Mouse (Mus musculus) T-cell, adult 2 months (primary cell): Measurements from ENCODE around the gene Mastl.

Source experiments
- DNase-seq: peaks from one replicate; pipeline ENCODE4 v3.0.0; 2022; ENCODE audit warnings: low spot score

Gene Mastl

DNA sequence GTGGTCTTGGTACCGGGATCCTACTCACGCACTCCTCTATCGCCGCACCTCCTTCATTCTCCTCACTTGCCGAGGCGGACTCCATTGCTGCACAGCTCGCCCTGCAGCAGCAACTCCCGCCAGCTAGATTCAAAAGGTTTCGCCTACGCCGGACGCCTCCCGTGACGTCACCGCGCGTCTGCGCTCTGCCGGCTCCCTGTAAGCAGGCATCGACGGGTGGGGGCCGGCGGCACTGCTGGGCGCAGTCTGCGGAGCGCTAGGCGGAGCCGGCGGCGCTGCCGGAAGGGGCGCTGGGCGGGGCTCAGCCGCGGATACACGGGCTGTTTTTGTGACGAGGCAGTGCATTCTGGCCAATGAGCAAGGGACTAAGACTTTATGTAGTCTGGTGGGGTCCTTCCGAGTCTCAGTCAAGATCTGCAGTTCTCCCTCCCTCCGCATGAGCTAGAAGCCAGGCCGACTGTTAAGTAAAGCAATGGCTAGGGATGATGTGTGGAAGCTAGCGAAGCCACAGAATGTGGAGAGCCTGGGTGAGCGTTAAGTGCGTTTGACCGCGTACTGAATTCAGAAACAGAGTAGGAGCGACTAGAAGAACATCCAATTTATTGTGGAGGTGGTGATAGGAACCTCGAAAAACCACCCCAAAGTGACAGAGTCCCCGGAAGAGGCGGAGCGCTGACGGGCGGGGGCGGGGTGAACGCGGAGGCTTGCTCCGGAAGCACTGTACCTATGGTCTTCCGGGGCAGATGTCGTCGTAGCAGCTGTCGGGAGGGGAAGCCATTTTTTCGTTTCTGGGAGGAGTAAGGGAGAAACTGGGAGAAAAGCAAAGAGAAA is at the start of gene Mastl, which contains the start of gene Yme1l1:
Gene Mastl (minus strand): TSS at position 248 of the 831 bp plus-strand sequence.
Gene Yme1l1 (plus strand): TSS at position 593 of the 831 bp plus-strand sequence.
- DNase-seq = peak; percentile 100

- DNase-seq = no peak
Observed at GRCm38 (mm10) chr2:23202900-23203670, 47.3 kb upstream of the Mastl start.

GRCm38 (mm10) chr2:23201034-23201433 is 45.2 kb upstream of the Mastl start:
- DNase-seq = no peak

DNA sequence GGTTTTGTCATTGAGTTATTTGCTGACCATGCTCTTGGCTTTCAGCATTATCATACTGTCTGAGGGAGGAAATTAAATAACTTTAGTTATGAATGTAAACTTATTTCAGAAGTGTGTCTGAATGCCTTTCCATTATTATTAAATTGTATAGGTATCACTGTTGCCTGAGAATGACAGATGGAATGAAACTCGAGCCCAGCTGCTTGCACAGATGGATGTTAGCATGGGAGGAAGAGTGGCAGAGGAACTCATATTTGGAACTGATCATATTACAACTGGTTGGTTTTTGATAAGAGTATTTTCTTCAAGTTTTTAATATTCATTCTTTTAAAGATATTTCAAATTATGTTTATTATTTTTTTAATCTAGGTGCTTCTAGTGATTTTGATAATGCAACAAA is 38.5 kb upstream of the Mastl start:
- DNase-seq = no peak

GRCm38 (mm10) chr2:23172305-23172704 is 16.5 kb upstream of the Mastl start:
- no peak for DNase-seq

GRCm38 (mm10) chr2:23156608-23157081 is 821 bp upstream of the Mastl start:
- no peak for DNase-seq

GRCm38 (mm10) chr2:23155199-23155621 is 614 bp downstream of the Mastl start:
- DNase-seq = no peak

- DNase-seq = no peak
Observed at GRCm38 (mm10) chr2:23119573-23119972, 36.3 kb downstream of the Mastl start.

GRCm38 (mm10) chr2:23102266-23102665 is 53.6 kb downstream of the Mastl start:
- no peak for DNase-seq

- DNase-seq = no peak
Observed at GRCm38 (mm10) chr2:23097028-23097427, 58.8 kb downstream of the Mastl start.

DNA sequence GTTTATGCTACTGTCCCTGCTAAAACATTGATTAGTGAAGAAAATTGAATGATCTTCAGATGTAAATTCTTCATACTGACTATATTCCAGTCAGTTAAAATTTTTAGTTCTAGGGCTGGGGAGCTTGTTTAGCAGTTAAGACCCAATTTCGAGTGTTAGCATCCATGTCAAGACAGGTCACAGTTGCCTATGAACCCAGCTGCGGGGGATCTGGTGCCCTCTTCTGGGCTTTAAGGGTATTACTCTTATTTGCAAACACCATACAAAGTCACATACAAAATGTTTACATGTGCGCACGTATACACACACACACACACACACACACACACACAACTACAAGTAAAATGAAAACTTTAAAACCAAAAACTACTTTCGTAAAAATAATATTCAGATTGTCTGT is 63.6 kb downstream of the Mastl start:
- peak; percentile 59 for DNase-seq

GRCm38 (mm10) chr2:23084540-23084939 is 71.3 kb downstream of the Mastl start:
- no peak for DNase-seq

DNA sequence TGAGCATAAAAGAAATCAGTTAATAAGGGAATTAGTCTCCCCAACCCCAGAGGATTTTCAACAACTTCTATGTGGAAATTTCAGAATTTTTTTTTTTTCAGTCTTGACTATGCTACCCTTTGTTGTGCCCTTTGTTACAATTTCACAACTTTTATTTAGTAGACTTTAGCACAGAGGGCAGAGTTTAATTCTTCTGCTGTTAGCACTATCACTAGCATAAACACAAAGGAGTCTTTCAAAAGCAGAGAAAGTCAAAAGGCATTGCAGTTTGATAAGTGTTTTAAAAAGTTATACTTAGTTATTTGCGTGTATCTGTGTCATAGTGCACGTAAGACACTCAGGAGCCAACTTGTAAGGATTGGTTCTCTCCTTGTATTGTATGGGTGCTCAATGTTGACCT is 77.2 kb downstream of the Mastl start:
- DNase-seq = no peak

GRCm38 (mm10) chr2:23077693-23078092 is 78.1 kb downstream of the Mastl start:
- DNase-seq = no peak

GRCm38 (mm10) chr2:23076783-23077182 is 79.0 kb downstream of the Mastl start:
- no peak for DNase-seq

- no peak for DNase-seq
Observed at GRCm38 (mm10) chr2:23075846-23076245, 80.0 kb downstream of the Mastl start.

DNA sequence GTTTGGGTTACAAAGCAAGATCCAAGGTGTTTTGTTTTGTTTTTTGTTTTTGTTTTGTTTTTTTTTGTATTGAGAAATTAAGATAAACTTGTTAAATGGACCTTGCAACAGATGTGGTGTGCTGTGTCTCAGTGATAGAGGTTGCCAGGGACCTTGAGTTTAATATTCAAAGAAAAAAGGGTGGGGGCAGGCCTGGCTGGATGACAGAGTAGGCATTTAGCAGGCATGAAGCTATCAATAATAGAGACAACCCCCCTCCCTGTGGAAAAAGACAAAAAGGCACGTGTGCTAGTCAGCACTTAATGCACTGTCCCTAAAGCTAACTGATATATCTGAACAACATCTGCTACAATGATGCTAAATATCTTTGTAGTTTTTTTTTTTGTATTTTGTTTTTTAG is 84.4 kb downstream of the Mastl start:
- DNase-seq = no peak

DNA sequence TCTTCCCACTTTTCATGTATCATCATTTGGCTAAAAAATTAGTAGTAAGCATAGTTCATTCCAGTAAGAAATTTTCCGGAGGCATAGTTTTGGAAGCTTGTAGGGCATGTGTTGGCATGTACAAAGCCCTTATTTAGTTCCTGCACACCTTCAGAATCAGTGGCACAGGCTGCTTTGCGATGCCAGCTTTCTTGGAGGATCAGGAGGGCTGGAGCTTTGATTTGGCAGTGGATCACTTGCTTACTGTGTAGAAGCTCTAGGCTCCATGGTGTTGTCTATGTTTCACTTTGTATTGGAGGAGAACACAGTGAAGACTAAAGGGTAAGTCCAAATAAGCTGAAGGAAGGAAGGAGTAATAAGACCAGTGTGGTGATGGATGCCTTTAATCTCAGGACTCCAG is 85.3 kb downstream of the Mastl start:
- DNase-seq = no peak

GRCm38 (mm10) chr2:23068894-23069744 is 86.7 kb downstream of the Mastl start:
- peak; percentile 96 for DNase-seq

DNA sequence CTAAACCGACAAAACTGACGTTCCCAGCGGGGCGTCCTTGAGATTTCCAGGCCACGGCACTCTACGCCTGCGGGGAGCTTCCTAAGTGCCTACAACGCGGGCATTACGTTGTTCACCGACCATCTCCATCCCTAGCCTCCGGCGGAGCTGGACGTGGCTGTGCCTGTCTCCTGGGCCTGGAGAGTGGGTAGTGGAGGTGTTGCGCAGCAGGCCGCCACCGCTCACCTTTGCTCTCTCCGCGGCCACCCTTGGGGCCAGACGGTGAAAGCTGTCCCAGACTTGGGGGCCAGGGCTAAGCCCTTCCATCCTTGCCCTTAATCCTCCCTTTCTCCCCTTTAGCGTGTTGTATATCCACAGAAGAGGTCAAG is 87.5 kb downstream of the Mastl start:
- DNase-seq = no peak

DNA sequence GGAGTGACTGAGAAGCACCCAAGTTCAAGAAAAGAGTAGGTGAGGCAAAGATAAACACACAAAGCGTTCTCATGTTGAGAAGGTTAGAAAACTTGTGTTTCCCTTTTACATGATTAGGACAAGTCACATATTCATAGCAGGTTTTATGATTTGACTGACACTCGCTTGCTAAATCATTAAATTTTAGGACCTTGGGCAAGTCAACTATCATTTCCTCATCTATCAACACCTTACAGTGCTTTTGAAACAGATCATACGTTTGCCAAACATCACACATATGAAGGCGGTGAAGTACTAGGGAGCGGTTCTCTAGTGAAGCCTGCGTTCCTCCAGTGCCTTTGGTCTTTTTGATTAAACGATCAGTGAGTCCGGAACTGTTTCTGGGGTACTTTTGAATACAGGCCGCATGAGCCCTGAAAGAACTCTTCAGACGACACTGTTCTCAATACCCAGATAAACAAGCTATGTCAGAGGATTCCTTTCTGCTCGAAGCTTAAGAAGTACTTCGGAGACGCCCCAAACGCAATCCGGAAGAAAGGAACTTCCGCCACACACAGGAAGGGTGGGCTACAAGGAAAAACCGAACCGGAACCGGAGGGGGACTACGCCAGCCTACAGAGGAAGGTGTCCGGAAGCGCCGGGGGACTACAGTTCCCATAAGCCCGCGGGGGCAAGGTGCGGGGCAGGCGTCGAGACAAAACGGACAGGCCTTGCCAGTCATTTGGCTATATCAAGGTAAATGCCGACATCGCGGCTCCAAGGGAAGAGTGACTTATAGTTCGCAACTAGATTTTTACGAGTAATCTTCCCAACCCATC is 88.1 kb downstream of the Mastl start, which contains the start of gene Acbd5:
Gene Acbd5 (plus strand): TSS at position 616 of the 818 bp plus-strand sequence.
- peak; percentile 98 for DNase-seq
